8 mouse cellular contexts compared by ENCODE assay signal in genomic region chr19:5392892-5393291, GRCm38 (mm10). TPM values are rescaled to one million over a fixed set of nuclear protein-coding genes. Genes with fewer than 3 reads are reported as not detected.
DNase-seq lines count a peak whose midpoint lies in the region; ATAC-seq lines count a peak whose summit lies in the region.

No protein-coding gene starts in this region.

- no peaks in the 10 kb centered on the region for H3K36me3 ChIP-seq in midbrain, embryonic 11.5 days (ENCODE audit: control insufficient read depth, insufficient read depth, low read length)
- no peaks in the 10 kb centered on the region for H3K36me3 ChIP-seq in midbrain, embryonic 10.5 days

- H3K4me3 ChIP-seq in midbrain, embryonic 11.5 days (ENCODE audit: low read depth, low read length) = no peak overlapping the region
- H3K4me3 ChIP-seq in midbrain, embryonic 10.5 days = no peak overlapping the region

- no peak for ATAC-seq in midbrain, embryonic 11.5 days (ENCODE audit: low FRiP score)

- H3K27me3 ChIP-seq in midbrain, embryonic 11.5 days (ENCODE audit: control insufficient read depth, insufficient read depth, low read length) = no peaks in the 10 kb centered on the region
- no peaks in the 10 kb centered on the region for H3K27me3 ChIP-seq in midbrain, embryonic 10.5 days (ENCODE audit: low read depth, poor library complexity, severe bottlenecking)

- intact Hi-C loops in left cerebral cortex, postnatal 36 days (cut with DNase I) = no loop called here

- no peak overlapping the region for H3K9ac ChIP-seq in midbrain, embryonic 11.5 days (ENCODE audit: low read length)

- WGBS in midbrain, embryonic 11.5 days = 78% methylated on average over 4 of the region's 4 CpGs
- 83% methylated on average over 4 of the region's 4 CpGs for WGBS in midbrain, embryonic 10.5 days

- peak; percentile 21 for DNase-seq in midbrain, embryonic 11.5 days (ENCODE audit: low spot score, missing footprints)
- DNase-seq in midbrain, embryonic 10.5 days (ENCODE audit: low spot score) = no peak
- peak; percentile 39 to 63 for DNase-seq in adrenal gland, postnatal 4 days (ENCODE audit: low spot score in 2 of 2)
- DNase-seq in kidney, adult 8-10 months = peak; percentile 65 to 86
- peak; percentile 47 for DNase-seq in urinary bladder, adult 2 months (ENCODE audit: low spot score)
- DNase-seq in B cell, adult 2 months = no peak
- DNase-seq in left cerebral cortex, postnatal 36 days (ENCODE audit: low spot score in 2 of 2) = no peak
- no peak for DNase-seq in left cerebral cortex, adult 8-10 months (ENCODE audit: low spot score in 2 of 2)

- no peaks in the 10 kb centered on the region for H3K9me3 ChIP-seq in midbrain, embryonic 11.5 days (ENCODE audit: control insufficient read depth, low read length)
- H3K9me3 ChIP-seq in midbrain, embryonic 10.5 days (replicated peaks) = no peaks in the 10 kb centered on the region

- no peak overlapping the region for H3K4me2 ChIP-seq in midbrain, embryonic 11.5 days

- peaks cover 11% of the 10 kb centered on the region for H3K4me1 ChIP-seq in midbrain, embryonic 11.5 days (ENCODE audit: control insufficient read depth, insufficient read depth, low read length)
- peaks cover 25% of the 10 kb centered on the region for H3K4me1 ChIP-seq in midbrain, embryonic 10.5 days

- no peak overlapping the region for H3K27ac ChIP-seq in midbrain, embryonic 11.5 days (ENCODE audit: low read depth, low read length)
- H3K27ac ChIP-seq in midbrain, embryonic 10.5 days (replicated peaks) = no peak overlapping the region

RNA-seq across cellular contexts. Expression of gene Sart1, which starts 4.4 kb away (rescaled TPM):
- 74.0 and 81.0 TPM in 2 replicates for polyA plus RNA-seq in midbrain, embryonic 11.5 days (2014; fragmentation: Nextera tagmentation; extraction: Ambion mirVana)
- 88.2 and 96.2 TPM in 2 replicates for polyA plus RNA-seq in midbrain, embryonic 10.5 days (2016; fragmentation: Nextera tagmentation; extraction: Ambion mirVana)
- total RNA-seq in adrenal gland, postnatal 4 days (2021) = 100 to 1,000 TPM in 1 of 2 experiments, 10 to 100 TPM in 1; 98.7 to 123 TPM
- polyA plus RNA-seq in urinary bladder, adult 2 months (2012; rRNA removed) = 36.7 and 51.4 TPM in 2 replicates
- 100 to 1,000 TPM in 1 of 2 experiments, 10 to 100 TPM in 1; 75.6 to 103 TPM for total RNA-seq in left cerebral cortex, postnatal 36 days (2021)
- 100 to 1,000 TPM in 2 of 4 experiments, 10 to 100 TPM in 2; 85.6 to 109 (median 94.2) TPM for total RNA-seq in left cerebral cortex, adult 8-10 months (2022)

RNA-seq across cellular contexts. Expression of gene Tsga10ip, which starts 9.4 kb away (rescaled TPM):
- not detected in 2 replicates for polyA plus RNA-seq in midbrain, embryonic 11.5 days (2014; fragmentation: Nextera tagmentation; extraction: Ambion mirVana)
- 0.39 TPM in 1 of 2 replicates, not detected in the other for polyA plus RNA-seq in midbrain, embryonic 10.5 days (2016; fragmentation: Nextera tagmentation; extraction: Ambion mirVana)
- total RNA-seq in adrenal gland, postnatal 4 days (2021) = not detected
- polyA plus RNA-seq in urinary bladder, adult 2 months (2012; rRNA removed) = not detected in 2 replicates
- not detected for total RNA-seq in left cerebral cortex, postnatal 36 days (2021)
- not detected for total RNA-seq in left cerebral cortex, adult 8-10 months (2022)

RNA-seq across cellular contexts. Expression of gene Banf1, which starts 25.9 kb away (rescaled TPM):
- 477 and 512 TPM in 2 replicates for polyA plus RNA-seq in midbrain, embryonic 11.5 days (2014; fragmentation: Nextera tagmentation; extraction: Ambion mirVana)
- 575 and 616 TPM in 2 replicates for polyA plus RNA-seq in midbrain, embryonic 10.5 days (2016; fragmentation: Nextera tagmentation; extraction: Ambion mirVana)
- total RNA-seq in adrenal gland, postnatal 4 days (2021) = 100 to 1,000 TPM; 153 to 164 TPM
- polyA plus RNA-seq in urinary bladder, adult 2 months (2012; rRNA removed) = 125 and 147 TPM in 2 replicates
- 10 to 100 TPM; 74.3 to 83.3 TPM for total RNA-seq in left cerebral cortex, postnatal 36 days (2021)
- total RNA-seq in left cerebral cortex, adult 8-10 months (2022) = 10 to 100 TPM; 66.5 to 85.5 (median 77.9) TPM

RNA-seq across cellular contexts. Expression of gene Eif1ad, which starts 26.4 kb away (rescaled TPM):
- polyA plus RNA-seq in midbrain, embryonic 11.5 days (2014; fragmentation: Nextera tagmentation; extraction: Ambion mirVana) = 68.1 and 73.9 TPM in 2 replicates
- polyA plus RNA-seq in midbrain, embryonic 10.5 days (2016; fragmentation: Nextera tagmentation; extraction: Ambion mirVana) = 86.9 and 89.4 TPM in 2 replicates
- total RNA-seq in adrenal gland, postnatal 4 days (2021) = 10 to 100 TPM; 36.5 to 42.2 TPM
- 24.4 and 26.8 TPM in 2 replicates for polyA plus RNA-seq in urinary bladder, adult 2 months (2012; rRNA removed)
- 10 to 100 TPM; 20.5 to 24.2 TPM for total RNA-seq in left cerebral cortex, postnatal 36 days (2021)
- total RNA-seq in left cerebral cortex, adult 8-10 months (2022) = 10 to 100 TPM; 22.1 to 29.0 (median 23.8) TPM

RNA-seq across cellular contexts. Expression of gene Drap1, which starts 31.9 kb away (rescaled TPM):
- polyA plus RNA-seq in midbrain, embryonic 11.5 days (2014; fragmentation: Nextera tagmentation; extraction: Ambion mirVana) = 187 and 204 TPM in 2 replicates
- 221 and 228 TPM in 2 replicates for polyA plus RNA-seq in midbrain, embryonic 10.5 days (2016; fragmentation: Nextera tagmentation; extraction: Ambion mirVana)
- 100 to 1,000 TPM; 236 to 266 TPM for total RNA-seq in adrenal gland, postnatal 4 days (2021)
- 228 and 236 TPM in 2 replicates for polyA plus RNA-seq in urinary bladder, adult 2 months (2012; rRNA removed)
- 100 to 1,000 TPM; 245 to 260 TPM for total RNA-seq in left cerebral cortex, postnatal 36 days (2021)
- 100 to 1,000 TPM; 253 to 272 (median 266) TPM for total RNA-seq in left cerebral cortex, adult 8-10 months (2022)

Comparison
In these comparisons a context has a peak if more than half of its experiments do, and no peak if none do; other contexts are left out.
1. DNase-seq: peak in midbrain, embryonic 11.5 days (single experiment), adrenal gland, postnatal 4 days (2 of 2), kidney, adult 8-10 months (2 of 2) and urinary bladder, adult 2 months (single experiment); none in midbrain, embryonic 10.5 days (single experiment), B cell, adult 2 months (0 of 2), left cerebral cortex, postnatal 36 days (0 of 2) and left cerebral cortex, adult 8-10 months (0 of 2).